Mouse (Mus musculus): Measurements from ENCODE around the gene Opa3. TPM values are rescaled to one million over a fixed set of nuclear protein-coding genes. Genes with fewer than 3 reads are reported as not detected.
"Not testable (repeated sequence)": the region's sequence is repeated elsewhere in the genome, so short reads cannot be mapped to it uniquely, and the experiment has no call there.

Gene Opa3
- polyA plus RNA-seq, 1 experiment: 22.0 TPM

- H3K4me3 ChIP-seq (ENCODE audit: insufficient read depth, low read length): peak overlapping the region; percentile 94
- peak overlapping the region; percentile 87 for H3K27ac ChIP-seq (ENCODE audit: insufficient read depth, low read depth, low read length)
- peaks cover 34% of the 10 kb centered on the region for H3K4me1 ChIP-seq (ENCODE audit: control insufficient read depth, insufficient read depth, low read length)
- TF ChIP-seq POLR2A (IDR thresholded peaks at IDR 0.05; ENCODE audit: borderline replicate concordance, low read depth, low read length): no peak
- TF ChIP-seq CTCF (IDR thresholded peaks at IDR 0.05; ENCODE audit: low read depth, low read length): no peak
Observed at GRCm38 (mm10) chr7:19270509-19271237, 42.5 kb downstream of the Opa3 start.

- TF ChIP-seq CTCF (IDR thresholded peaks at IDR 0.05; ENCODE audit: low read depth, low read length): no peak
- Histone ChIP-seq H3K27ac (ENCODE audit: insufficient read depth, low read depth, low read length) (peak within 1 kb of the TSS; percentile 87), H3K4me3 (ENCODE audit: insufficient read depth, low read length) (peak within 1 kb of the TSS; percentile 94), H3K4me1 (ENCODE audit: control insufficient read depth, insufficient read depth, low read length) (peaks cover 28% of the 10 kb centered on the region)
Observed at GRCm38 (mm10) chr7:19271238-19272172, 43.4 kb downstream of the Opa3 start, which contains the start of gene Vasp. Vasp (minus strand) TSS chr7:19271817.

GRCm38 (mm10) chr7:19272173-19272764 lies 44.1 kb downstream of the Opa3 start:
- H3K27ac ChIP-seq (ENCODE audit: insufficient read depth, low read depth, low read length): peak overlapping the region; percentile 87
- peaks cover 27% of the 10 kb centered on the region for H3K4me1 ChIP-seq (ENCODE audit: control insufficient read depth, insufficient read depth, low read length)
- peak overlapping the region; percentile 94 for H3K4me3 ChIP-seq (ENCODE audit: insufficient read depth, low read length)
- TF ChIP-seq CTCF (IDR thresholded peaks at IDR 0.05; ENCODE audit: low read depth, low read length) (no peak), POLR2A (IDR thresholded peaks at IDR 0.05; ENCODE audit: borderline replicate concordance, low read depth, low read length) (peak; percentile 62; the same call in 1 of the 2 replicates)

- H3K27ac ChIP-seq (ENCODE audit: insufficient read depth, low read depth, low read length): peak overlapping the region; percentile 60
- TF ChIP-seq POLR2A (IDR thresholded peaks at IDR 0.05; ENCODE audit: borderline replicate concordance, low read depth, low read length) (no peak), CTCF (IDR thresholded peaks at IDR 0.05; ENCODE audit: low read depth, low read length) (peak; percentile 24; the same call in 1 of the 2 replicates)
- peaks cover 11% of the 10 kb centered on the region for H3K4me1 ChIP-seq (ENCODE audit: control insufficient read depth, insufficient read depth, low read length)
- no peak overlapping the region for H3K4me3 ChIP-seq (ENCODE audit: insufficient read depth, low read length)
Observed at GRCm38 (mm10) chr7:19276253-19276652, 48.1 kb downstream of the Opa3 start.

- TF ChIP-seq CTCF (IDR thresholded peaks at IDR 0.05; ENCODE audit: low read depth, low read length): no peak
- no peak for TF ChIP-seq POLR2A (IDR thresholded peaks at IDR 0.05; ENCODE audit: borderline replicate concordance, low read depth, low read length)
- Histone ChIP-seq H3K27ac (ENCODE audit: insufficient read depth, low read depth, low read length) (no peak overlapping the region), H3K4me3 (ENCODE audit: insufficient read depth, low read length) (peak overlapping the region; percentile 55), H3K4me1 (ENCODE audit: control insufficient read depth, insufficient read depth, low read length) (peaks cover 13% of the 10 kb centered on the region)
Observed at GRCm38 (mm10) chr7:19279052-19279451, 50.9 kb downstream of the Opa3 start.

- TF ChIP-seq CTCF (IDR thresholded peaks at IDR 0.05; ENCODE audit: low read depth, low read length): no peak
- TF ChIP-seq POLR2A (IDR thresholded peaks at IDR 0.05; ENCODE audit: borderline replicate concordance, low read depth, low read length): no peak
- peak within 1 kb of the TSS; percentile 55 for H3K4me3 ChIP-seq (ENCODE audit: insufficient read depth, low read length)
- peaks cover 13% of the 10 kb centered on the region for H3K4me1 ChIP-seq (ENCODE audit: control insufficient read depth, insufficient read depth, low read length)
- no peak within 1 kb of the TSS for H3K27ac ChIP-seq (ENCODE audit: insufficient read depth, low read depth, low read length)
Observed at GRCm38 (mm10) chr7:19279581-19280114, 51.5 kb downstream of the Opa3 start, which contains the start of gene Ppm1n. Ppm1n (minus strand) TSS chr7:19280064.

GRCm38 (mm10) chr7:19281680-19282304 lies 53.7 kb downstream of the Opa3 start:
- peak overlapping the region; percentile 53 for H3K4me3 ChIP-seq (ENCODE audit: insufficient read depth, low read length)
- TF ChIP-seq CTCF (IDR thresholded peaks at IDR 0.05; ENCODE audit: low read depth, low read length): peak; percentile 57
- not testable (repeated sequence) for H3K27ac ChIP-seq (ENCODE audit: insufficient read depth, low read depth, low read length); H3K4me1 ChIP-seq (ENCODE audit: control insufficient read depth, insufficient read depth, low read length)

- H3K4me1 ChIP-seq (ENCODE audit: control insufficient read depth, insufficient read depth, low read length): peaks cover 6% of the 10 kb centered on the region
- H3K4me3 ChIP-seq (ENCODE audit: insufficient read depth, low read length): peak within 1 kb of the TSS; percentile 59
- no peak within 1 kb of the TSS for H3K27ac ChIP-seq (ENCODE audit: insufficient read depth, low read depth, low read length)
- TF ChIP-seq CTCF (IDR thresholded peaks at IDR 0.05; ENCODE audit: low read depth, low read length) (no peak), POLR2A (IDR thresholded peaks at IDR 0.05; ENCODE audit: borderline replicate concordance, low read depth, low read length) (no peak)
Observed at GRCm38 (mm10) chr7:19282385-19282784, 54.3 kb downstream of the Opa3 start, which contains the start of gene Rtn2. Rtn2 (plus strand) TSS chr7:19282624.
